Mouse (Mus musculus) intestine, embryonic 14.5 days (tissue): ENCODE measurements around the gene Haus5. TPM values are rescaled to one million over a fixed set of nuclear protein-coding genes. Genes with fewer than 3 reads are reported as not detected.
A peak's percentile ranks its signal among the peaks of the same experiment; 100 is the strongest.

ENCODE experiments used
- ATAC-seq: fragments of 200-750 bp; cut with Nextera tagmentation; replicated peaks from 2 replicates; pipeline ENCODE4 v1.8.0; 2017; ENCODE audit warnings: low read depth, moderate number of reproducible peaks, moderate TSS enrichment, moderate library complexity; ENCODE audit not compliant: low FRiP score, low TSS enrichment
- DNase-seq: peaks from one replicate; pipeline ENCODE4 v3.0.0-alpha.2; 2018; ENCODE audit warnings: low spot score
- H3K27ac ChIP-seq: fragments of 300-500 bp; sonication (generic); 2 replicates; pipeline ENCODE4 v1.5.1; 2014; ENCODE audit warnings: low read depth, mild to moderate bottlenecking, control low read depth
- H3K27me3 ChIP-seq: fragments of 300-500 bp; sonication (generic); replicated peaks from 2 replicates; pipeline ENCODE4 v1.6.1; 2014; ENCODE audit warnings: low read length, control low read depth; ENCODE audit not compliant: control insufficient read depth, insufficient read depth
- H3K36me3 ChIP-seq: fragments of 300-500 bp; sonication (generic); 2 replicates; pipeline ENCODE4 v1.6.1; 2014; ENCODE audit warnings: low read length, control low read depth; ENCODE audit not compliant: control insufficient read depth, insufficient read depth
- H3K4me1 ChIP-seq: fragments of 300-500 bp; sonication (generic); replicated peaks from 2 replicates; pipeline ENCODE4 v1.6.1; 2014; ENCODE audit warnings: low read length, control low read depth, mixed read lengths; ENCODE audit not compliant: control insufficient read depth, insufficient read depth
- H3K4me2 ChIP-seq: fragments of 300-500 bp; sonication (generic); 2 replicates; pipeline ENCODE4 v1.6.1; 2014; ENCODE audit warnings: low read length
- H3K4me3 ChIP-seq: fragments of 300-500 bp; sonication (generic); 2 replicates; pipeline ENCODE4 v1.5.1; 2014; ENCODE audit warnings: low read depth, low read length, control low read depth, mixed read lengths
- H3K9ac ChIP-seq: fragments of 300-500 bp; sonication (generic); 2 replicates; pipeline ENCODE4 v1.6.1; 2014; ENCODE audit warnings: mild to moderate bottlenecking, low read length
- H3K9me3 ChIP-seq: fragments of 300-500 bp; sonication (generic); 2 replicates; pipeline ENCODE4 v1.6.1; 2016; ENCODE audit warnings: low read length, control low read depth; ENCODE audit not compliant: control insufficient read depth
- WGBS: fragments of 180-500 bp; shearing (Covaris S2); extraction: QIAGEN DNeasy Blood & Tissue Kit; methylation state at CpG from one replicate; pipeline ENCODE4 v1.1.7; 2014; 5-methylcytosine and 5-hydroxymethylcytosine counted together
- polyA plus RNA-seq: library from polyadenylated mRNA; unstranded; fragments of >200 nt; fragmentation: Nextera tagmentation; extraction: Ambion mirVana; gene quantifications from 2 replicates; pipeline ENCODE4 v1.2.1, GENCODE M21; 2014

Haus5 gene
- polyA plus RNA-seq, 1 experiment from 2014 or later, result 49.5 TPM

DNA sequence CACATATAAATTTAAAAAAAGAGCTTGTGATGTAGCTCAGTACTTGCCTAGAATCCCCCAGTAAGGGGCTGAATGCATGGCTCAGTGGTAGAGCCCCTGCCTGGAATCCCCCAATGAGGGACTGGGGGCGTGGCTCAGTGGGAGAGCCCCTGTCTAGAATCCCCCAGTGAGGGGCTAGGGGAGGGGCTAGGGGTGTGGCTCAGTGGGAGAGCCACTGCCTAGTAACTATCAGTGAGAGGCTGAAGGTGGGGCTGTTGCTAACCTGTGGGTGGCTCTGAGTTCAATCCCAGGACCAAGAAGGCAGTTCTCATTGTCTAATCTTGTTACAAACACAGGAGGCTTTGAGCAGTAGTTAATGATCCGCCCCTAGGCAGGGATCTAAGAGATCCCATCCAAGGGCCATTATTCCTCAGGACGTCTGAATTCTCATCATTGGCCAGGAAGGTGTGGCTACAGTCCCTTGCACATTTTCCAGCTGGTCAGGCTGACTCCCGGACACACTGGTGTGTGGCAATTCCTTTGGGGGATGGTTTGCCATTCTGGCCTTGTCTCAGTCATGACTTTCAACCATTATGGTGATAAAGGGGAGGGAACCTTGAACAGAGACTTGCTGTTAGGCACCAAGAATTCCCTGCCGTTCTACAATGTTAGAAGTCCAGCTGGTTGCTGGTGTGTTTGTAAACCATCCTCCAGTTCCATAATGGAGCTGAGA is 49.6 kb downstream of the Haus5 start:
- Histone ChIP-seq H3K27ac (no peak overlapping the region), H3K4me3 (no peak overlapping the region), H3K9ac (no peak overlapping the region), H3K9me3 (no peaks in the 10 kb centered on the region), H3K4me2 (no peak overlapping the region), H3K36me3 (peaks cover 41% of the 10 kb centered on the region), H3K4me1 (no peaks in the 10 kb centered on the region), H3K27me3 (no peaks in the 10 kb centered on the region)
- WGBS, result 58% methylated on average over 5 of the region's 5 CpGs
- DNase-seq (no peak), ATAC-seq (no peak)

- H3K27me3 ChIP-seq, result no peaks in the 10 kb centered on the region
- H3K4me2 ChIP-seq, result no peak overlapping the region
- ATAC-seq, result no peak
- H3K9ac ChIP-seq, result no peak overlapping the region
- no peaks in the 10 kb centered on the region for H3K4me1 ChIP-seq
- WGBS, result 85% methylated on average over 2 of the region's 2 CpGs
- H3K36me3 ChIP-seq, result peaks cover 36% of the 10 kb centered on the region
- no peak overlapping the region for H3K27ac ChIP-seq
- no peak overlapping the region for H3K4me3 ChIP-seq
- H3K9me3 ChIP-seq, result no peaks in the 10 kb centered on the region
- no peak for DNase-seq
Measured at GRCm38 (mm10) chr7:30614454-30614853, 50.3 kb downstream of the Haus5 start.

- Histone ChIP-seq H3K36me3 (peaks cover 28% of the 10 kb centered on the region), H3K27me3 (no peaks in the 10 kb centered on the region), H3K4me1 (no peaks in the 10 kb centered on the region), H3K9me3 (no peaks in the 10 kb centered on the region), H3K9ac (no peak overlapping the region), H3K4me3 (no peak overlapping the region), H3K4me2 (peak overlapping the region; percentile 30), H3K27ac (no peak overlapping the region)
- peak; percentile 84 for DNase-seq
- peak; percentile 53 for ATAC-seq
- 23% methylated on average over 14 of the region's 14 CpGs for WGBS
Measured at GRCm38 (mm10) chr7:30613529-30614112, 51.2 kb downstream of the Haus5 start.

DNA sequence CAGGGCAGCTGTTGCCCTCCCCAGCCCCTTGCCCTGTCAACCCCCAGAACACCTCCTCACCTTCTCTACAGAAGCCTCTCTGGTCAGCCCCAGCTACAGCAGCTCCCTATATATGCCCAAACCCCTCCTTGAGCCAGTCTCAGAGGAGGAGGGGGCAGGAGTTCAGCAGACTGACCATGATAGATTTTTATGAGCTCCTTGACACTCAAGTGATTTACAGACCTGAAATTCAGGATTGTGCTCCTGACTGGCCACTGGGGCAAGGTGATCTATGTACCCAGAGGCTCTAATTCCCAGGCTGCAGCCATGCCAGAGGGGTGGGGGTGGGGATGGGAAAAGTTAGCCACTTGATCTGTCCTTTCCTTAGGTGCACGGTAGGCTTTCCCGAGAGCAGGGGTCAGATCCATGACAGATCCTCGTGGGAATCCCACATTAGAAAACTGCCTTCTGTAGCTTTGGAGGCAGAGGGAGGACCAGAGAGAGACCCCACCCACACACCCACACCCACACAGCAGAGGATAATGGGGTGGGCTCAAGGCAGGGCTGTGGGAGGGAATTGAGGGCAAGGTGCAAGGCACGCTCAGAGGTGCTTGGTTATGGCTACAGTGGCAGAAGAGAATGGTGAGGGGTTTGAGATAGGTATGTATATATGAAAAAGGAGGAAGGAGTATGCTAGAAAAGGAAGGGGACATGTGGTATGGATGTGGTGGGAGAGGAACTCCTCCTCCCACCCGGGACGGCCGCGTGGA is 52.0 kb downstream of the Haus5 start, which contains the start of gene Upk1a:
Gene Upk1a, minus strand, starts transcription at position 194 of the 749 bp plus-strand sequence.
- peaks cover 20% of the 10 kb centered on the region for H3K36me3 ChIP-seq
- H3K9ac ChIP-seq, result 0 out of 2 replicates have a peak within 1 kb of the TSS, but pooled peaks have one; percentile 7
- no peak within 1 kb of the TSS; the same call in 1 of the 2 replicates for H3K27ac ChIP-seq
- no peaks in the 10 kb centered on the region for H3K9me3 ChIP-seq
- H3K4me3 ChIP-seq, result no peak within 1 kb of the TSS
- no peak for DNase-seq
- 54% methylated on average over 8 of the region's 8 CpGs for WGBS
- ATAC-seq, result peak; percentile 51
- peak within 1 kb of the TSS; percentile 30 for H3K4me2 ChIP-seq
- no peaks in the 10 kb centered on the region for H3K4me1 ChIP-seq
- H3K27me3 ChIP-seq, result no peaks in the 10 kb centered on the region

- no peak for DNase-seq
- Histone ChIP-seq H3K36me3 (no peaks in the 10 kb centered on the region), H3K27me3 (no peaks in the 10 kb centered on the region), H3K9me3 (no peaks in the 10 kb centered on the region), H3K4me2 (no peak overlapping the region), H3K27ac (no peak overlapping the region), H3K9ac (no peak overlapping the region), H3K4me1 (no peaks in the 10 kb centered on the region), H3K4me3 (no peak overlapping the region)
- WGBS, result 43% methylated on average over 7 of the region's 7 CpGs
- no peak; the same call in 1 of the 2 replicates for ATAC-seq
Measured at GRCm38 (mm10) chr7:30610043-30610442, 54.8 kb downstream of the Haus5 start.

DNA sequence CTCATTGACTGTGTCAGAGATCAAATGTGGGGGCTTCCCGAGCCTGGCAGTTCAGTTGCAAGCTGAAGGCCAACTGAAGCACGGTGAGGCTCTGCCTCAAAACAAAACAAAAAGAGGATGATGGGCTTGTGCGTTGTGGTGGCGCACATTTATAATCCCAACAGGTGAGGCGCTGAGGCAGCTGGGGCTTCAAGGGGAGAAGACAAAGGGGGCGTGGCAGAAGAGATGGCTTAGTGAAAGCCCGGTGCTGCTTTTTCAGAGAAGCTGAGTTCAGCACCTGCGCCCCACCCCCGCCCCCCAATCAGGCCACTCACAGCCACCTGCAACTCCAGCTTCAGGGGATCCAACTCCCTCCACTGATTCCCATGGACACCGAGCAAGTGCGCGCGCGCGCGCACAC is 56.3 kb downstream of the Haus5 start:
- no peak for ATAC-seq
- Histone ChIP-seq H3K4me2 (no peak overlapping the region), H3K36me3 (no peaks in the 10 kb centered on the region), H3K4me1 (no peaks in the 10 kb centered on the region), H3K27me3 (no peaks in the 10 kb centered on the region), H3K4me3 (no peak overlapping the region), H3K9ac (no peak overlapping the region), H3K9me3 (no peaks in the 10 kb centered on the region), H3K27ac (no peak overlapping the region)
- 45% methylated on average over 16 of the region's 16 CpGs for WGBS
- DNase-seq, result no peak

DNA sequence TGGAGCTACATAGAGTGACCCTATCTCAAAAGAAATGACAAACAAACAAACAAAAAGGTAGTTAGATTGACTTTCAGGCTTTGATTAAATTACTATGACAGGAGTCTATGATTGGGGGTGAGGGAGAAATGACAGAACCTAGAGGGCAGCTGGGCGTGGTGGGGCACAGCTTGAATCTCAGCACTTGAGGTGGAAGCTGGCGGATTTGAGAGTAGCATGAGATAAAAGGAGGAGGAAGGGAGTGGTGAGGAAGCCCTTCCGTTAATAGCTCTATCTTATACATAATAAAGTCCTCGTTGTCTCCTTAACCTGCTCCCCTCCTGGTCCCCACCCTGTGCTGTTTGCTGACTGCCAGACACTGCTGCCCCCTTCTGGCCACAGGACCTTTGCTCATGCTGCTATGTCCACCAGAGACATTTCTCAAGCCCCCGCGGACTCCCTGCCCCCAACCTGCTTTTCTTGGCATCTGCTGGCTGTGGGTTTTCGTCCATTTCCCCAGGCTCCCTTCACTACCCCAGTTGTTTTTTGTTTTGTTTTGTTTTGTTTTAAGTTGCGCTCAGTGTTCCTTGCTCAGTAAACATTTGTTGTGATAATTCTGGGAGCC is 57.0 kb downstream of the Haus5 start:
- no peak overlapping the region for H3K4me2 ChIP-seq
- H3K9me3 ChIP-seq, result no peaks in the 10 kb centered on the region
- no peaks in the 10 kb centered on the region for H3K36me3 ChIP-seq
- no peaks in the 10 kb centered on the region for H3K4me1 ChIP-seq
- H3K9ac ChIP-seq, result no peak overlapping the region
- no peak for ATAC-seq
- H3K27ac ChIP-seq, result no peak overlapping the region
- WGBS, result 26% methylated on average over 8 of the region's 8 CpGs
- no peaks in the 10 kb centered on the region for H3K27me3 ChIP-seq
- no peak overlapping the region for H3K4me3 ChIP-seq
- peak; percentile 72 for DNase-seq

DNA sequence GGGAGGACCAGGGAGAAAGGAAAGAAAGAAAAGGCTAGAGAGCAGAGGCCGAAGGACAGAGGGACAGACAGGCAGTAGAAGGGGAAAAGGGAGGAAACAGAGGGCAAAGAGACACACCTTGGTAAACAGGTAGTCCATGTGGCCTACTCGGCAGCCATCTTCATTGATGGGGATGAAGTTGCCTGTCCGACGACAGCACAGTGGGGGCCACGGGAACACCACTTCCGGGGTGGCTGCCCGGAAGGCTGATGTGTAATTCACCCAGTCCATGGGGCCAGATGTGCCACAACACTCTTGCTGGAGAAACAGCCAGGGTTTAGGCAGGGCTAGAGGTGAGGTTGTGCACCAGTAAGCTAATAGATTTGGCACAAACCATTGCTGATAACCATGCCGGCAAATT is 59.9 kb downstream of the Haus5 start:
- Histone ChIP-seq H3K9me3 (no peaks in the 10 kb centered on the region), H3K4me1 (no peaks in the 10 kb centered on the region), H3K4me2 (no peak overlapping the region), H3K9ac (no peak overlapping the region), H3K27ac (no peak overlapping the region), H3K27me3 (no peaks in the 10 kb centered on the region), H3K36me3 (no peaks in the 10 kb centered on the region), H3K4me3 (no peak overlapping the region)
- DNase-seq (no peak), ATAC-seq (no peak)
- 87% methylated on average over 8 of the region's 8 CpGs for WGBS
